In the genomic region with DNA sequence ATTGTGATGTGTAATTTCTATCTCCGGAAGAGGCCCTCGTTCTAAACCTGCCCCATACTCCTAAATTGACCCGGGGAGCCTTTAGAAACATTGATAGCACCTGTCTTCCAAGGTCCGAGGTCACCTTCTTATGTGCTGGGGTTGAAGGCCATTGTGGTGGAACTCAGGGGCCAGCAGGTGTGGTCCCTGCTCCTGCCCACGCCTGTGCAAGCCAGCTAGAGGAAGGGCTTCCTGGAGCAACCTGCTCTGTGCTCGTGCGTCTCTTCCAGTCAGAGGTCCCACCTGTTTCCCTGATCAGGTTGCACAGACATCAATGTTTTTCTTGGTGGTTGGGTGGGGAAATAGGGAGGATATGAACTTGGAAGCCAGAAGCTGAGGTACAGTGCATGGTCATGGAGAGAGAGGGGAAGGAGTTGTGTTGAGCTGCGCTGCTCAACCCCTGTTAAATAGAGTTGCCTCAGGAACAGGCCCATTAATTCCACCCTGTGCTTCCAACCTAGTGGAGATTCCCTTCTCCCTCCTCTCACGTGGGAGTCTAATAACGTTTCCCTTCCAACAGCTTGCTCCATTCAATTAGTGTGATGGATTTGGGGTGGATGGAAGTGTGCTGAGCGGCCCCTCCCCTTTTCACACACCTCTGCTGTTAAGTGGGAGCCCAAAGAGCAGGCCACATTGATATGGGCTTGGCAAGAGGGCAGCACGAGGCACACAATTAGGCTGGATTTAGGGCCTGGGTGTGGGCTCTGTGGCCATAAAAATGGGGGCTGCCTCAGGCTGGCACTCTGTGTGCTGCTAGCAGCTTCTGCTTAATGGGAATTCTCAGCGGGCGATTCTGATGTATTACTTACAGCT, we compare ENCODE assay signal across 13 mouse cellular contexts.
A peak's percentile ranks its signal among the peaks of the same experiment; 100 is the strongest.
DNase-seq lines count a peak whose midpoint lies in the region; ATAC-seq lines count a peak whose summit lies in the region.
"Had no signal": no experiment of that assay in that cellular context is flagged by ENCODE, and none has a peak within 500 bp of the region (broad histone marks: within the 10 kb centered on the region; RNA-seq: fewer than 3 reads in every experiment).

No protein-coding gene starts in this region.

- H3K9ac ChIP-seq in forebrain, embryonic 14.5 days (ENCODE audit: low read length): no peak overlapping the region
- H3K9ac ChIP-seq in limb, embryonic 13.5 days: no peak overlapping the region
- no peak overlapping the region for H3K9ac ChIP-seq in neural tube, embryonic 14.5 days (replicated peaks; ENCODE audit: low read depth, low read length)
- H3K9ac ChIP-seq: liver, embryonic 14.5 days had no signal

- H3K4me3 ChIP-seq in heart, embryonic 10.5 days: no peak overlapping the region
- H3K4me3 ChIP-seq in forebrain, embryonic 14.5 days (ENCODE audit: low read depth, low read length): no peak overlapping the region
- H3K4me3 ChIP-seq in limb, embryonic 13.5 days: no peak overlapping the region
- no peak overlapping the region for H3K4me3 ChIP-seq in neural tube, embryonic 14.5 days (ENCODE audit: low read depth, low read length)
- H3K4me3 ChIP-seq: erythroblast, embryonic 14.5 days had no signal

- 16% methylated on average over 14 of the region's 14 CpGs for WGBS in heart, embryonic 10.5 days
- 34% methylated on average over 14 of the region's 14 CpGs for WGBS in forebrain, embryonic 14.5 days
- WGBS in limb, embryonic 13.5 days: 10% methylated on average over 14 of the region's 14 CpGs
- WGBS in neural tube, embryonic 14.5 days: 20% methylated on average over 14 of the region's 14 CpGs

- H3K27ac ChIP-seq in heart, embryonic 10.5 days: no peak overlapping the region
- H3K27ac ChIP-seq in forebrain, embryonic 14.5 days (ENCODE audit: low read depth, low read length): 0 out of 2 replicates have a peak overlapping the region, but pooled peaks have one; percentile 46
- no peak overlapping the region for H3K27ac ChIP-seq in limb, embryonic 13.5 days
- peak overlapping the region; percentile 56 for H3K27ac ChIP-seq in neural tube, embryonic 14.5 days (ENCODE audit: low read depth, low read length)
- H3K27ac ChIP-seq: liver, embryonic 14.5 days had no signal

- H3K4me1 ChIP-seq in heart, embryonic 10.5 days: no peaks in the 10 kb centered on the region
- peaks cover 8% of the 10 kb centered on the region for H3K4me1 ChIP-seq in forebrain, embryonic 14.5 days (ENCODE audit: control insufficient read depth, insufficient read depth, low read length)
- H3K4me1 ChIP-seq in limb, embryonic 13.5 days: peaks cover 25% of the 10 kb centered on the region
- H3K4me1 ChIP-seq in neural tube, embryonic 14.5 days (ENCODE audit: control insufficient read depth, insufficient read depth, low read length): peaks cover 21% of the 10 kb centered on the region

- H3K36me3 ChIP-seq in heart, embryonic 10.5 days: no peaks in the 10 kb centered on the region
- no peaks in the 10 kb centered on the region for H3K36me3 ChIP-seq in forebrain, embryonic 14.5 days (ENCODE audit: control insufficient read depth, insufficient read depth, low read length)
- H3K36me3 ChIP-seq in limb, embryonic 13.5 days: no peaks in the 10 kb centered on the region
- H3K36me3 ChIP-seq in neural tube, embryonic 14.5 days (ENCODE audit: control insufficient read depth, insufficient read depth, low read length): no peaks in the 10 kb centered on the region

- DNase-seq in heart, adult 11 months: peak; percentile 59
- no peak for DNase-seq in heart, embryonic 10.5 days (ENCODE audit: low spot score)
- DNase-seq in forebrain, embryonic 14.5 days (ENCODE audit: low spot score): peak; percentile 71
- no peak for DNase-seq in layer of hippocampus, adult 11-12 months (ENCODE audit: low spot score)
- DNase-seq in urinary bladder, postnatal 25 days (ENCODE audit: low spot score): no peak
- DNase-seq in right cerebral cortex, postnatal 10 days (ENCODE audit: low spot score in 2 of 2): no peak
- DNase-seq: adrenal gland, postnatal 10 days; cerebellum, adult 9-10 months; heart, adult 18-20 months had no signal

- no peak overlapping the region for H3K4me2 ChIP-seq in forebrain, embryonic 14.5 days (ENCODE audit: low read length)
- 0 out of 2 replicates have a peak overlapping the region, but pooled peaks have one; percentile 7 for H3K4me2 ChIP-seq in limb, embryonic 13.5 days (replicated peaks)
- no peak overlapping the region for H3K4me2 ChIP-seq in neural tube, embryonic 14.5 days (ENCODE audit: low read depth, low read length)

- ATAC-seq in forebrain, embryonic 14.5 days: peak; percentile 83
- ATAC-seq in limb, embryonic 13.5 days (ENCODE audit: low FRiP score, low read depth): peak; percentile 76; the same call in 1 of the 2 replicates
- ATAC-seq in neural tube, embryonic 14.5 days (ENCODE audit: low read depth): peak; percentile 92

- H3K27me3 ChIP-seq in heart, embryonic 10.5 days (ENCODE audit: insufficient read depth, poor library complexity, severe bottlenecking): peaks cover 27% of the 10 kb centered on the region; the same call in 1 of the 2 replicates
- H3K27me3 ChIP-seq in forebrain, embryonic 14.5 days (replicated peaks; ENCODE audit: control insufficient read depth, insufficient read depth, low read length): no peaks in the 10 kb centered on the region
- H3K27me3 ChIP-seq in limb, embryonic 13.5 days: peaks cover 7% of the 10 kb centered on the region
- no peaks in the 10 kb centered on the region for H3K27me3 ChIP-seq in neural tube, embryonic 14.5 days (ENCODE audit: control insufficient read depth, insufficient read depth, low read length)

- no peaks in the 10 kb centered on the region for H3K9me3 ChIP-seq in heart, embryonic 10.5 days
- H3K9me3 ChIP-seq in forebrain, embryonic 14.5 days (replicated peaks; ENCODE audit: control insufficient read depth, low read length): no peaks in the 10 kb centered on the region
- no peaks in the 10 kb centered on the region for H3K9me3 ChIP-seq in limb, embryonic 13.5 days
- H3K9me3 ChIP-seq in neural tube, embryonic 14.5 days (ENCODE audit: control insufficient read depth, low read length): no peaks in the 10 kb centered on the region

Comparison
In these comparisons a context has a peak if more than half of its experiments do, and no peak if none do; other contexts are left out.
1. DNase-seq: peak in heart, adult 11 months (single experiment) and forebrain, embryonic 14.5 days (single experiment); none in heart, embryonic 10.5 days (single experiment), layer of hippocampus, adult 11-12 months (single experiment), urinary bladder, postnatal 25 days (single experiment) and right cerebral cortex, postnatal 10 days (0 of 2).
2. H3K27ac ChIP-seq: peak in forebrain, embryonic 14.5 days (single experiment) and neural tube, embryonic 14.5 days (single experiment); none in heart, embryonic 10.5 days (single experiment) and limb, embryonic 13.5 days (single experiment).
3. Peak in every context shown above with its lines, with median percentiles within 50 percentile points of each other: ATAC-seq.